28 mouse cellular contexts compared by ENCODE assay signal in genomic region chr7:66185370-66185769, GRCm38 (mm10).
DNase-seq lines count a peak whose midpoint lies in the region; ATAC-seq and TF ChIP-seq lines count a peak whose summit lies in the region.
"Had no signal": no experiment of that assay in that cellular context is flagged by ENCODE, and none has a peak within 500 bp of the region (broad histone marks: within the 10 kb centered on the region; RNA-seq: fewer than 3 reads in every experiment).

No protein-coding gene starts in this region.

- H3K4me1 ChIP-seq in heart, adult 2 months (ENCODE audit: control insufficient read depth, insufficient read depth, low read length), result peaks cover under 1% of the 10 kb centered on the region; the same call in 1 of the 2 replicates
- H3K4me1 ChIP-seq: embryonic facial prominence, embryonic 12.5 days had no signal

- WGBS in heart, adult 2 months, result 86% methylated on average over 5 of the region's 5 CpGs

- H3K27me3 ChIP-seq in heart, adult 2 months (ENCODE audit: control insufficient read depth, insufficient read depth, low read length), result no peaks in the 10 kb centered on the region
- H3K27me3 ChIP-seq: embryonic facial prominence, embryonic 12.5 days; heart, embryonic 13.5 days; kidney, embryonic 15.5 days; limb, embryonic 15.5 days; liver, embryonic 15.5 days; lung, embryonic 15.5 days; neural tube, embryonic 12.5 days had no signal

- TF ChIP-seq POLR2A in heart, adult 2 months (IDR thresholded peaks at IDR 0.05; ENCODE audit: insufficient read depth, low read depth, low read length), result no peak

- intact Hi-C loops in heart, adult 2 months (cut with DNase I), result no loop called here

- TF ChIP-seq CTCF in heart, adult 2 months (IDR thresholded peaks at IDR 0.05), result no peak

- TF ChIP-seq EP300 in heart, adult 2 months (IDR thresholded peaks at IDR 0.05; ENCODE audit: insufficient read depth, low read depth, low read length), result no peak

- no peak overlapping the region for H3K9ac ChIP-seq in heart, adult 2 months (ENCODE audit: low read depth, low read length)
- H3K9ac ChIP-seq: embryonic facial prominence, embryonic 12.5 days; heart, embryonic 13.5 days; kidney, embryonic 15.5 days; limb, embryonic 15.5 days; liver, embryonic 15.5 days; lung, embryonic 15.5 days; neural tube, embryonic 12.5 days had no signal

- no peaks in the 10 kb centered on the region for H3K79me2 ChIP-seq in heart, adult 2 months (replicated peaks; ENCODE audit: control insufficient read depth, insufficient read depth, low read length)

- no peak overlapping the region for H3K4me3 ChIP-seq in heart, adult 2 months
- H3K4me3 ChIP-seq: embryonic facial prominence, embryonic 12.5 days; heart, embryonic 13.5 days; kidney, embryonic 15.5 days; left cerebral cortex, adult 2 months; limb, embryonic 15.5 days; liver, embryonic 15.5 days; lung, embryonic 15.5 days; neural tube, embryonic 12.5 days had no signal

- DNase-seq in heart, adult 11 months, result peak; percentile 86
- no peak for DNase-seq in heart, adult 8-10 months (ENCODE audit: low spot score)
- peak; percentile 18 for DNase-seq in thymus, postnatal 4 days
- no peak for DNase-seq in thymus, postnatal 10 days (ENCODE audit: low spot score in 2 of 2)
- DNase-seq in cerebellum, adult 18-20 months, result no peak
- DNase-seq in heart, adult 2 months, result no peak
- DNase-seq: cerebellum, adult 11 months; cerebellum, postnatal 14 days; heart, postnatal 14 days; kidney, adult 11 months; kidney, postnatal 36 days; left cerebral cortex, postnatal 4 days; retina, postnatal 1 day; right cerebral cortex, postnatal 25 days; thymus, postnatal 14 days had no signal

- ATAC-seq in inflammation-experienced regulatory T-cells, adult 6 months, result peak; percentile 74
- no peak for ATAC-seq in megakaryocyte progenitor cell, adult 5-6 weeks (replicated peaks; ENCODE audit: poor library complexity)
- ATAC-seq: forebrain, embryonic 14.5 days; hindbrain, postnatal 0 days had no signal

- no peaks in the 10 kb centered on the region for H3K36me3 ChIP-seq in heart, adult 2 months (ENCODE audit: control insufficient read depth, insufficient read depth, low read length)
- H3K36me3 ChIP-seq: embryonic facial prominence, embryonic 12.5 days; heart, embryonic 13.5 days; kidney, embryonic 15.5 days; limb, embryonic 15.5 days; liver, embryonic 15.5 days; lung, embryonic 15.5 days; neural tube, embryonic 12.5 days had no signal

- no peak overlapping the region for H3K27ac ChIP-seq in heart, adult 2 months
- H3K27ac ChIP-seq: embryonic facial prominence, embryonic 12.5 days; heart, embryonic 13.5 days; hindbrain, postnatal 0 days; kidney, embryonic 15.5 days; left cerebral cortex, adult 2 months; limb, embryonic 15.5 days; liver, embryonic 15.5 days; lung, embryonic 15.5 days; macrophage; neural tube, embryonic 12.5 days had no signal

Comparison
In these comparisons a context has a peak if more than half of its experiments do, and no peak if none do; other contexts are left out.
1. DNase-seq: peak in heart, adult 11 months (single experiment) and thymus, postnatal 4 days (single experiment); none in heart, adult 8-10 months (single experiment), thymus, postnatal 10 days (0 of 2), cerebellum, adult 18-20 months (0 of 2) and heart, adult 2 months (0 of 2).